Mouse (Mus musculus): ENCODE measurements around the gene Dhps.

Gene Dhps

DNA sequence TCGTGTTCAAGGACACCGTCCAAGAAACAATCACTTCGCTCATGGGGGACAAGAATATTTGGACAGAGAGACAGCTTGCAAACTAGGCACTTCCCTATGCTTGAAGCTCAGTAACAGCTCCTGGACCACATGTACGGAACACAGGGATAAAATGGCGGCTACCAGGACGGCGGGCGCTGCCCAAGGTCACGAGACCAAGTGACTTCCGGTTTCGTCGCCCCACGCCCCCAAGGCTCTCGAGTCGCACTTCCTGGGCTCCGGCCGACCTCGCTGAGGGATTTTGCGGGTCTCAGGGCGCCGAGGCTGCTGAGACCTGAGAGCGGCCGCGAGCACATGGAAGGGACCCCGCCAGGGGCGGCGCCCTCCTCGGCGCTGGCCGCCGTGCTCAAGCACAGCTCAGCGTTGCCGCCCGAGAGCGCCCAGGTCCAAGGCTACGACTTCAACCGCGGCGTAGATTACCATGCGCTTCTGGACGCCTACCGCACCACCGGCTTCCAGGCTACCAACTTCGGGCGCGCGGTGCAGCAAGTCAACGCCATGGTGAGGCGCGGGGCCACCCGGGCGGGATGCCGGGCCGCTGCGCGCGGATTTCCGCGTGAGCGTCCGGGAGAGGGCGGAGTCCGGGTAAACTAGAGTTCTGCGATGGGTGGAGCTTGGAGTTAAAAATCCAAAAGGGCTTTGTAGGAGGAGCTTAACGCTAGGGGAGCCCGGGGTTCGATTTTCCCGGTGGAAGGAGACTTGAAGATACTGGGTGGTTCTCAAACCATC is at the start of gene Dhps:
Gene Dhps, plus strand, starts transcription at position 244 of the 768 bp plus-strand sequence.
- peak; percentile 88 for DNase-seq (ENCODE audit: low read depth, low spot score)

DNA sequence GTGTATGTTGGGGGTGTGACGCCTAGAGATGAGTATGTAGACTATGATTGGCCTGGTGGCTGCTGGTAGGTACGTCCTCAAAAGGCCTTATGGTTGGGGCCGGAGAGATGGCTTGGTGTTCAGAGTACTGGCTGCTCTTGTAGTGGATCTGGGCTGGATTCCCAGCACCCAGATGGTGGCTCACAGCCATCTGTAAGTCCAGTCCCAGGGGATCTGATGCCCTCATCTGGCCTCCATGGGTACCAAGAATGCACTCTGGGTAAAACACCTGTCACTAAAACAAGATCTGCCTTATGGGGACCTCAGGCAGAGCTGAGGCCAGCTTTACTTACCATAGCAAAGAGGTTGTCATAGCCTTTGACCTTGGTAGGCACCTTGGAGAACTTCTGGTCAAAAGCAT is 47.7 kb upstream of the Dhps start:
- no peak for DNase-seq (ENCODE audit: low read depth, low spot score)

DNA sequence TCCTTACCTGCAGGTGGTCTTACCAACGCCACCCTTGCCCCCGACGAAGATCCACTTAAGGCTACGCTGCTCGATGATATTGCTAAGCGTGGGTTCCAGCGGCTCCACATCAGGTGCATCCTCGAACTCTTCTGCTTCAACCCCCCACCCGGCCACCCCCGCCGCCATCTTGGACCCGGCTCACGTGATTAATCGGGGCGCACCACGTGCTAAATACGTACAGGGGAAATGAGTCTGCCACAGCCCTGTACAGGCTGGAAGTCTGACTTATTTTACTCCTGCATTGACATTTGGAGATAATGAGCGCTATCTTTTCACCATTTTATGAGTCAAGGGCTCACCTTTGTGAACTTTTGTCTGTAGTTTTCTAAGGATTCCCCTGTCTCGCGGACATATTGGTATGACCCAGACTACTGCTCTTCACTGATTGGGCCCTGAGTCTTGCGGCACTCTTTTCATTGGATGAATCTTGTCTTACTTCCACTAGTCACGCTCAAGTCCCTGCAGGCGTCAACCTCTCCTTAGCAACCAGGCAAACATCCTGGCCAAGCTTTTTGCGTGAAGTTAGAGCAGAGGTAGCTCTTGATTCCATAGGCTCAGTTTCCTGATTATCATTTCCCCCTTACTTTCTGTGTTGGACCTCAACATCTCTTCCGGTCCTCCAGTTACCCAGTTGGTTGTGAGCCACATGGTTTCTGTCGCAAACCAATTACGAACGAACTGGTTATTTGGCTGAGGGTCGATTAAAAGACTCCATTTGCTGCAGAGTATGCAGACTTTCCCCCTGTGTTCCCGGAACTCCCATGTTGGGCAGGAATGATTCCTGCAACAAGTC is 46.2 kb upstream of the Dhps start, which contains the start of gene Asna1:
Gene Asna1, minus strand, starts transcription at position 184 of the 835 bp plus-strand sequence.
- peak; percentile 96 for DNase-seq (ENCODE audit: low read depth, low spot score)

DNA sequence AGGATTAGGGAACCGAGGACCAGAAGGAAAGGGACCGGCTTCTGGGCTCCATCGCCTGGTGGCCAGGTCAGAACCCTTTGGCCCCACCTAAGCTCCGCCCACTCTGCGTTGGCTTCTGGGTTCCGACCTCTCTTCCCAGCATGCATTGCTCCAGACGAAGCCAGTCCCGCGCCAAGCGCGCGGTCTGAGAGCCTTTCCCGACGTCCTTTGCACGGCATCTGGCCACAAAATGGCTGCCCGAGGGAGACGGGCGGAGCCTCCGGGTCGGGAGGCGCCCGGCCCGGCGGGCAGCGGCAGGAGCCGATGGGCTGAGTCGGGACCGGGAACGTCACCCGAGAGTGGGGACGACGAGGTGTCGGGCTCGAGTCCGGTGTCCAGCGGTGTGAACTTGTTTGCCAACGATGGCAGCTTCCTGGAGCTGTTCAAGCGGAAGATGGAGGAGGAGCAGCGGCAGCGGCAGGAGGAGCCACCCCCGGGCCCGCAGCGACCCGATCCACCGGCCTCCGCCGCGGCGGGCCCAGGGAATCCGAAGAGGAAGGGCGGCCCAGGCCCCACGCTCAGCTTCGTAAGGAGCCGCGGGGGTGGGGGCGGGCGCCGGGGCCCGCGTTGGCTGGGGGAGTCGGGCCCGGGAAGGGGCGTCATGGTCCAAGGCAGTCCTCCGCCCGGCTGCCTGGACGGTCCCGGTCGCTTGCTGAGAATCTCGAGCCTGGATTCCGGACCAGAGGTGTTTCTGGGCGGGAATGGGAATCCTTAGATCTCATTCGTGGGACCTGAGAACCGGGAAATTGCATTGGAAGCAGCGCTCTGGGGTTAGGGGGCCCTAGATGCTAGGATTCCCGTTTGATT is 44.7 kb upstream of the Dhps start, which contains the start of gene Trir:
Gene Trir, plus strand, starts transcription at position 154 of the 846 bp plus-strand sequence.
- peak; percentile 97 for DNase-seq (ENCODE audit: low read depth, low spot score)

DNA sequence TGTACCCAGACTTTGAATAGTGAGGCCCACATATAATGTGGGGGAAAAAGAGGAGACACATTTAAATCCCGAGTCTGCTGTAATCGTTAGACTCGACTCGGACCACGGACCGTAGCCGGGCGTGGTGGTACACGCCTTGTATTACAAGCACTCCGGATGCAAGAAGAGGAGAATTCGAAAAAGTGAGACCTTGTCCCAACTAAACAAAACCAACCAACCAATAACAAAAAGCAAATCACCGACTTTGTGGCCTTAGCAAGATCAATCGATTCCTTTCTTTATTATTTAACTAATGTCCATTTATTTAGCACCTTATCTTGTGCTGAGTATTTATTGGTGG is 44.1 kb upstream of the Dhps start:
- DNase-seq (ENCODE audit: low read depth, low spot score), result peak; percentile 20

DNA sequence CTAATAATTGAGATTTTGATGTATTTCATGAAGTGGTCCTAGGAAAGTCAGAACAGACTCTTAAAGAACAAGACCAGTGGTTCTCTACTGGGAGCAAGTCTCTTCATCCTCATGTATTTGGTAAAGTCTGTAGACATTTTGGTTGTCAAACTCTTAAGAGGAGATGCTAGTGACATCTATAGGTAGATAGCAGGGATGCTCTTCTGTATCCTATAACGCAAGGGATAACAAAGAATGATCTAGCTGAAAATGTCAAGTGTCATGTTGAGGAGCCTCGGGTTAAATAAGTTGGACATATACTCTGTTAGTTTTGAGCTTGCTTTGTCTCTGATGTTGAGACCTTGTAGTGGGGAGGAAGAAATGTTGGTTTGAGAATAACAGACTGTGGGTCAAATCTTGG is 43.6 kb upstream of the Dhps start:
- no peak for DNase-seq (ENCODE audit: low read depth, low spot score)

DNA sequence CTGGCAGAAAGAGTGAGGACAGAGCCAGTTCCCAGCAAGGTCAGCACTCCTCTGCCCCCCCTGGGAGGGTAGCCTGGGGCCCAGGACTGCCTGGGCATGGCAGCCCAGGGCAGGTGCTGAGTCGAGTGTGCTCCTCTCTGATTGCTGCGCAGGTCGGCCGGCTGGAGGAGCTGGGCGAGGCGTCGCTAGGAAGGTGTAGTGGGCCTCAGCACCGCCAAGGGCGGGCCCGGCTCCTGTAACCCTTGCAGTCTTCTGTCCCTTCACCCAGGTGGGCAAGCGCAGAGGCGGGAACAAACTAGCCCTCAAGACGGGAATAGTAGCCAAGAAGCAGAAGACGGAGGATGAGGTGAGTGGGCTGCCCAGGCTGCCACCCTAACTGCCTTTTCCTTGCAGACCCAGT is 42.3 kb upstream of the Dhps start:
- no peak for DNase-seq (ENCODE audit: low read depth, low spot score)

DNA sequence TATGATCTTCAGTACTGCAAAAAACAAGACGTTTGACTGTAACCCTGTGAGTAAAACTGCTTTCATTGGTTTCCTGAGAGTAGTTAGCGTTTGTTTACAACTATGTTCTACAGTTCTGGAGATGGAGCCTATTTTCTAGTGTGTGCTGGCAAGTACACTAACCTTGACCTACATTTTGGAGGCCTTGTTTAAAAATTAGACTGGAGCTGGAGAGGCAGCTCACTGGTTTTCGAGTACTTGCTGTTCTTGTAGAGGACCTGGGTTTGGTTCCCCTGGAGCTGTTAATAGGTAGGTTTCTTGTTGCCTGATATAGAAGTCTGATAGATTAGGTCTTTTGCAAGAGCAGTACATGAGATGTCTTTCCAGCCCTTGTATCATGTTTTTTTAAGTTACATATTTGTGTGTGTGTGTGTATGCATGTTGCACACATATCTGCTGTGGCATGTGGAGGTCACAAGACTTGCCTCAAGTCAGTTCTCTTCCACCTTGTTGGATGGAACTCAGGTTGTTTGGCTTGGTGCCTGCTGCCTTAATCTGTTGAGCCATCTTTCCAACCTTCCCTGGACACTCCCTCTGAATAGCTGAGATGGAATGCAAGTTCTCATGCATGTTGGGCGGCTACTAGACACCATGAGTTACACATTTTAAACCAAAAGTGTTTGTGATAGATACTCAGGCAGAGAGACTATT is 38.8 kb upstream of the Dhps start:
- DNase-seq (ENCODE audit: low read depth, low spot score), result no peak

DNA sequence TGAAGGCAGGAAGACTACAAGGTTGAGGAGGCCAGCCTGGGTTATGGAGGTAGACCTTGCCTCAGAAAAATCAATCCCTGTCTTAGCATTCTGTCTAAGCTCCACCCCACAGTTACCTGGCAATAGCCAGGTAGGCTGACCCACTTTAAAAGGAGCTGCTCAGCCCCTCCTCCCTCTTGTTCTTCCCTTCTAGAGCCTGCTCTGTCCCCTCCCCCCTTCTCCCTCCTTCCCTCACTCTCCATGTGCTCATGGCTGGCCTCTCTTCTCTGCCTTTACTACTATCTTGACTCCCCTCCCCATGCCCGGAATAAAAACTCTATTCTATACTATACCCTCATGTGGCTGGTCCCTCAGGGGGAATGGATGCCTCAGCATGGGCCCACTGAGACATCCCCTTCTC is 37.7 kb upstream of the Dhps start:
- DNase-seq (ENCODE audit: low read depth, low spot score), result no peak

DNA sequence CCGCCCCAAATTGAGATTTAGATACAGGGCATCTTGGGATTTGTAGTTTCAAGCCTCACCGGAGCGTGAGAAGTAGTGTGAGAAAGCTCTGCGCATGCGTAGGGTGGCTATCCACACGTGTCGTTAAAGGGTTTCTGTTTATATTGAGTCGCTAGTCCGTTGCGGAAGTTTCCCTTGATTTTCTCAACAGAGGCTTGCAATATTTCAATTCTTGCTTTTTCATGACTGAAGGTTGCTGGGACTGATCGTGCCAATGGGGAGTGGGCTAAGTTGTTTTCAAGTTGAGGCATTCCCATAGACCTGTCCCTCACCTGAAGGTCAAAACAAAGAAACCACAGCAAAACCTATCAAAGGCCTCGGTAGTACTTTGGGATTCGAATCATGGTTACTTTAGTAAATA is 36.8 kb upstream of the Dhps start:
- peak; percentile 84 for DNase-seq (ENCODE audit: low read depth, low spot score)

DNA sequence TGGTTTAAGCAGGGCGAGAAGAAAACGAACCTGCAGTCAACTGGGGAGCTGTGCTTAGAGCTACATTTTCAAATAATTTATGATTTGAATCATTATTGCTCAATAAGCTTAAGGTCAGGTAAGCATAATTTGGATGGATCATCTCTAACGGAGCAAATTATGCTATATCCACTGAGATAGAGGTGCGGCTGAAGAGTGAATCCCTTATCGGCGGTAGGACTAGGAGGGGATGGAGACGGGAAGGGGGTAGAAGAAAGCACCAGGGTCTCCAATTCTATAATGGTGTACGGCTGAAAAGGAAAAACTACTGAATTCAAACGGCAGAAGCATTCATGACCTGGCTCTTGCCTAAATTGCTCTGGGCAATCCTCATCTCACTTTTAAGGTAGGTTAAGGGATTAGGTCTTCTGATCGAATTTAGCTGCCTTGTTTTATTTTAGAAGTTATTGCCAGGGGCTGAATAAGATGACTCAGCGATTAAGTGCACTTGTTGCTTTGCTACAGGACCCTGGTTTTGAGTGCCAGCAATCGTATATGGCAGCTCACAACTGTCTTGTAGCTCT is 36.3 kb upstream of the Dhps start:
- peak; percentile 26 for DNase-seq (ENCODE audit: low read depth, low spot score)

DNA sequence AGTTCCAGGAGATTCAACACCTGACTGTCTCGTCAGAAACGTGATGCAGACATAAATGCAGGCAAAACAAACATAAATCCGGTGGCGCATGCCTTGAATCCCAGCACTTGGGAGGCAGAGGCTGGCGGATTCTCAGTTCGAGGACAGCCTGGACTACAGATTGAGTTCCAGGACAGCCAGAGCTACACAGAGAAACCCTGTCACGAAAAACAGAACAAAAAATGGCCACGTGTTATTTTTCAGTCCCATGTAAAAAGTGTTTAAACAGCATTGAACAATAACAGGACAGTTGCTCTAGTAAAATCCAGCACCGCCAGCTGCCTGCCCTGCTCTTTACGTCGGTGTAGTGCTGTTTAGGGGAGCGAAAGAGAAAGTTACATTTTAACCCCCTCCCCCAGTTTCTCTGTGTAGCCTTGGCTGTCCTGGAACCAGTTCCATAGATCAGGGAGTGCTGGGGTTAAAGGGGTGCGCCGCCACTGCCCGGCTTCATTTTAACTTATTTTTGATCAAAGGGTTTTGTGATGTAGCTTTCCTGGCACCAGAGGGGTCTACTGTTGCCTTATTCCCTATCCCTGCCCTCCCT is 35.7 kb upstream of the Dhps start:
- no peak for DNase-seq (ENCODE audit: low read depth, low spot score)

DNA sequence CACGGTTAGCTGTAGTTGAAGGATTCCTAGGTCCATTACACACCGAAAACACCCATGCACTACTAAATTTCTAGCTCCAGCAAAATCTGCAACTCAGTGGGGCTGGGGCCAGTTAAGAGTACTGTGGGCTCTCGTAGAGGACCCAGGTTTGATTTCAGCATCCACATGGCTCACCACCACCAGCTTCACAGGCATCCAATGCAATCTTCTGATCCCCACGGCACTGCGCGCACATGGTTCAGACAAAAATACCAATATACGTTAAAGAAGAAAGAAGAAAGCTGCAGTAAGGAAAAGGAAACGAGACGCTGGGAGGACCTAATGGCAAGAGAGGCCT is 35.2 kb upstream of the Dhps start:
- DNase-seq (ENCODE audit: low read depth, low spot score), result no peak

DNA sequence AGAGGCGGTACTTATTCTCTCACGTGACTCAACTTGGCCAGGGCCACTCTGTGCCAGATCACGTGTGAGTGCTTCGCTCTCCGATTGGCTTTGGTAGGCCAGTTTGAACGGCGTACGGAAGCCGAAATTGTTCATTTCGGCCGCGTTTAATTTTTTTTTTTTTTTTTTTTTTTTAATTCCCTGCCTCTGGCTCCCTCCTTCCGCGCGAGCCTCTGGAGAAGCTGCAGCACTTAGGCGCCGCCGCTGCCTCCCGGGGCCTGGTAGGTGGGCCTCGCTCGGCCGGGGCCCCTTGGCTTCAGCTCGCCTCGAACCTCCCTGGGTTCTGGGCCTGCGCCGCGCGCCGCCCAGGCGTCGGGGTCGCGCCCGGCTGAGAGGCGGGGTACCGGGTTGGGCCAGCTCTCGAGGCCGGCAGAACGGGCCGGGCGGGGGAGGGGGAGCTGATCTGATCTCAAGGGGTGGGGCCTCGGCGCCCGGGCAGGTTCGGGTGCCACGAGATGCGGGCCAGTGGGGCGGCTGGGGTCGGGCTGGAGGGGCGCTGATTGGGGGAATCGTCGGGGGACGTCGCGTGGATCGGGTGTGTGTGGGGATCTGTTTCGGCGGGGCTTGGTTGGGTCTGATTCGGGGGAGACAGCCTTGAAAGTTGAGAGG is 34.7 kb upstream of the Dhps start, which contains the start of gene Tnpo2:
Gene Tnpo2, plus strand, starts transcription at position 198 of the 648 bp plus-strand sequence.
- DNase-seq (ENCODE audit: low read depth, low spot score), result peak; percentile 97

DNA sequence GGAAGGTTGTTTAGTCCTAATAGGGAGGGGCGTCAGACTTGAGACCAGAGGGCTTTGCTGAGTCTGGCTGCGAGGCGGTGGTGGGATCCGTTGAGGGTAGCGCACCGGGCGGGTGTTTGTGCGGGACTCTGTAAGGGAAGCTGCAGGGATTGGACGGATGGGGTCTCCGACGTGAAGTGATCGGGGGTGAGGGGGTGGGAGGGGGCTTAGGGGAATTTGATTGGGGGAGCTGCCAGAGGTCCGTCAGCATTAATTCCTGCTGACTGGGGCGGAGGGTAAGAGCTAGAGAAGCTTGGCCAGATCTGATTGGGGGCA is 34.2 kb upstream of the Dhps start:
- peak; percentile 61 for DNase-seq (ENCODE audit: low read depth, low spot score)

DNA sequence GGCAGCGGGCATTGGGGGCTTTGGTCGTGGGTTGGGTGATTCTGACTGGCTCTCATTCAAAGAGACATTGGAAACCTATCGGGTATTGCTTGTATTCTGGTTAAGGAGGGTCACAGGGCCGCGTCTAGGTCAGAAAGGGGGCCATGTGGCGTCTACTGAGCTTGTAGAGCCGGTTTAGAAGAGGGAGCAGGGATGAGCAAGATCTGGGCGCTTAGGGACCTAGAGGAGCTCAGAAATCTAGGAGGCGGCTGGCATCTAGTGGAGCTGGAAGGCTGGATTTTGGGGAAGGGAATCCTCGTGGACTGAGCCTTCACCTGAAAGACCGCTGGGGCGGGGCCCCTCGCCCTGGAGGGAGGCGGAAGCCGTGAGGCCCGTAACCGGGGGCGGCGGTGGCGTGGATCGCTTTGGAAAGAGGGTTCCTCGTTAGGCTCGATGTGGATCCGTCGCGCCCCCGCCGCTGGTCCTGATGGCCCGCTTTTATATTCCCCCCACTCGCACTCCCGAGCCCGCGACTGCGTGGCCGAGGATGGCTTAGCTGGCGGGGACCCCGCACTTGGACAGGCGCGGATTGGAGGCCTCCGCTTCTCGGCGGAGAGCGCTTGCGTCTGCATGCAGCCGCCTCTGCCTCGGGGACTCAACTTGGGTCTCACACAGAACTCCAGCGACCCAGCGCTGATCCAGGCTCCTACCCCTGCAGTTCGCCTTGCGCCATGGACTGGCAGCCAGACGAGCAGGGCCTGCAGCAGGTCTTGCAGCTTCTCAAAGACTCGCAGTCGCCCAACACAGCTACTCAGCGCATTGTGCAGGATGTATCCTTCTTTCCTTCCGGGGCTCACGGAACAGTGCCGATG is 33.7 kb upstream of the Dhps start:
- peak; percentile 18 for DNase-seq (ENCODE audit: low read depth, low spot score)

DNA sequence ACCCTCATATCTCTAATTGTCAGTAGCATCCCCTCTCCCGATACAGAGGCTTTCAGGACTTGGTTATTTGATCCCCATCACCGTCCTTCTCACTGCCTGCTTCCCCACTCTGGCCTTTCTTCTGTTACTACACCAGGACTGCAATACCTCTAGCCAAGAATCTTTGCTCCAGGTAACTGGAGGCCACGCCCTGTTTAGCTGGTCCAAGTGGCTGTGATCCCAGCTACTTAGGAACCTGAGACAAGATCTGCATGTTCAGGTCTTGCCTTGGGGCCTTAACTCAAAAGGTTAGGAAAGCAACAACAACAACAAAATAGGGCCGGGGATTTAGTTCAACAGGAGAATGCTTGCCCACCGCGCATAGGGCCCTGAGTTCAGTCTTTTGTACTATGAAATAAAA is 27.9 kb upstream of the Dhps start:
- DNase-seq (ENCODE audit: low read depth, low spot score), result no peak

DNA sequence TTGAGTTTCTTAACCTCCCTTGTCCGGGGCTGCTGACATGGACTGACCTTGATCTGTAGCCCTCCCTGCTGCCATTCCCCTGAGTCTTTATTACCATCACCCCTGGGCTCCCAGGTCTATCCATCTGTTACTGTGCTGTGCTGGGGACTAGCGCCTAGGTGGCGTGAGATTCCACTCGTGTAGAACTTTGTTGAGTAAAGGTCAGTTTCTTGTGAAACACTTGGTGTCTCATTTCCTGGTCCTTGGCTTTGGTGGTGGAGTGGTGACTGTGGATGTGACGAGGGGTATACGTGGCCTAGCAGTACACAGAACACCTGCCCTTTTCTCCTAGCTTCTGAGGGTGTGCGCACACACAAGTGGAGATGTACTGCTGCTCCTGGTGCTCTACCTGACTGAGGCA is 14.2 kb upstream of the Dhps start:
- DNase-seq (ENCODE audit: low read depth, low spot score), result no peak

DNA sequence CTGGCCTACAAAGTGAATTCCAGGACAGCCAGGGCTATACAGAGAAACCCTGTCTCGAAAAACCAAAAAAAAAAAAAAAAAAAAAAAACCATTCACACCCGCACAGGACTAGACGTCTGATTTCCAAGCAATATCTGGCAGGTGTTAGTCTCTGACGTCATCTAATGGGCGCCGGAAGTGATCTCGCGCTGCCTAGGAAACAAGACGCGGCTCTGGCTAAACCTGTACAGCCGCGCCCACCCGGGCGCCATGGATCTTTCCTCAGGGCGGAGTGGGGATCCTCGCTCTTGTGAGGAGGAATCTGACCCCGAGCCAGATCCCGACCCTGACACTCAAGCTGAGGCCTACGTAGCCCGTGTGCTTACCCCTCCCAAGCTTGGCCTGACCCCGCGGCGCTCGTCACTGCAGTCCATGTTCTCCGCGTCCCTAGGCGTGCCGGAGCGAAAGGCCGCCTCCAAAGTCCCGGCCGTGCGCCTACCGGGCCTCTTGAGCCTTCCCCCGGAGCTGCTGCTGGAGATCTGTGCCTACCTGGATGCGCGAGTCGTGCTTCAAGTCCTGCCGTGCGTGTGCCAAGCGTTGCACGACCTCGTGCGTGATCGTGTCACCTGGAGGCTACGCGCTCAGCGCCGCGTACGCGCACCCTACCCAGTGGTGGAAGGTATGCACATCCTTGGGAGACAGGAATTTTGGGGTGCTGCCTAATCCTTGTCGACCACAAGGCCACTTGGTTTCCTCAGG is 11.5 kb upstream of the Dhps start, which contains the start of gene Fbxw9:
Gene Fbxw9, plus strand, starts transcription at position 177 of the 738 bp plus-strand sequence.
- DNase-seq (ENCODE audit: low read depth, low spot score), result peak; percentile 94

Data from forelimb bud, embryonic 11.5 days (tissue).